Mouse (Mus musculus): ENCODE measurements around the gene Tcf7l2.

GRCm38 (mm10) chr19:55953207-55953606 lies 211.6 kb downstream of the Tcf7l2 start:
- TF ChIP-seq CTCF (IDR thresholded peaks at IDR 0.05; ENCODE audit: low read depth, low read length) (no peak), POLR2A (IDR thresholded peaks at IDR 0.05; ENCODE audit: extremely low read depth, insufficient read depth, low read length) (no peak)

Measured in liver, adult 2 months (tissue).